Mouse (Mus musculus): ENCODE data around the gene Dars. TPM values are rescaled to one million over a fixed set of nuclear protein-coding genes. Genes with fewer than 3 reads are reported as not detected.
"Not testable (repeated sequence)": the region's sequence is repeated elsewhere in the genome, so short reads cannot be mapped to it uniquely, and the experiment has no call there.

Gene Dars
- polyA plus RNA-seq, 1 experiment = 23.8 TPM

DNA sequence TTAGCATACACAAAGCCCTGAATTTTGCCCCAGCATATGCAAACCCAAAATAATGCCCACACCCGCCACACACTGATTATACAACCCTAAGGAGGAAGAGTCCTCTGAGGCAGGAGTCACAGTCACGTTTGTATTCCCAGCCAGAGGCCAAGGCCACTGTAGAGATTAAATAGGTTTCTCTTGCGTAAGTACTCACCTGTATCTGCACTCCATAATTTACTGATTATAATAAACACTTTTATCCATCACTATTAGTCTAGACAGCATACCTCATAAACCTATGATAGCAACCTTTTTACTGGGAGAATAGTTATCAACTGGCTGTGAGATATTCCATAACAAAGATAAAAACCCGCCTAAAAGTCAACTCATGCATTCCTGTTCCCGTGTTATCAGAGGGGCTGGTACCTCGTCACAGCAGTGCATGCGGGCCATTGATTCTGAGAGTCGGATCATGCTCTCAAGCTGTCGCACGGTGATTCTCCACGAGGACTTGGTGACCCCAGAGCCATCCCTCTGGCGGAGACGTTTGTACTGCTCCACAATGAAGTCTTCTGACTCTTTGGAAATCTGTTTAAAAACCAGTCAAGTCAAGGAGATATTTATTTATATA, 79.4 kb downstream of the Dars start:
- H3K4me1 ChIP-seq (ENCODE audit: control insufficient read depth, insufficient read depth, low read length) = no peaks in the 10 kb centered on the region
- H3K4me3 ChIP-seq (ENCODE audit: control insufficient read depth, low read depth, low read length) = no peak overlapping the region
- no peaks in the 10 kb centered on the region for H3K27me3 ChIP-seq (ENCODE audit: control insufficient read depth, insufficient read depth, low read length)
- no peak overlapping the region for H3K27ac ChIP-seq (ENCODE audit: control insufficient read depth, insufficient read depth, low read depth, low read length)
- peaks cover 2% of the 10 kb centered on the region; the same call in 1 of the 2 replicates for H3K36me3 ChIP-seq (ENCODE audit: control insufficient read depth, insufficient read depth, low read length)
- no peak for TF ChIP-seq POLR2A (IDR thresholded peaks at IDR 0.05; ENCODE audit: control insufficient read depth, low read depth, low read length)
- no peak for TF ChIP-seq CTCF (IDR thresholded peaks at IDR 0.05; ENCODE audit: control insufficient read depth, insufficient read depth, insufficient replicate concordance, low read depth, low read length)

DNA sequence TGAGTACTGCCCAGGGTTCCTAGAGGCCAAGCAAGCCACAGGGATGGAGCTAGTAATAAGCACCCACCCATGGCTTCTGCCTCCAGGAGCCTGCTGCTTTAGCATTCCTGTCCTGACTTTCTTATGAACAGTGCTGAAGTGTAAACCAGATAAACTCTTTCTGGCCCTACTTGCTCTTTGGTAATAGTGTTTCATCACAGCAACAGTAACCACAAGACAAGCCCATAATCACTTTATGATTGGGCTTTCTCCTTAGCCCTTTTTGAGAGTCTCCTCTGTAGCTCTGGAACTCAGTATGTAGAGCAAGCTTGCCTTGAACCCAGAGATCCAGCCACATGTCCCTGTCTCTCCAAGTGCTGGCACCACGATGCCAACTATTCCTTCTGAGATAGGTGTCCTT, 86.9 kb downstream of the Dars start:
- H3K27me3 ChIP-seq (ENCODE audit: control insufficient read depth, insufficient read depth, low read length) = no peaks in the 10 kb centered on the region
- H3K4me1 ChIP-seq (ENCODE audit: control insufficient read depth, insufficient read depth, low read length) = no peaks in the 10 kb centered on the region
- no peak overlapping the region for H3K27ac ChIP-seq (ENCODE audit: control insufficient read depth, insufficient read depth, low read depth, low read length)
- peaks cover 2% of the 10 kb centered on the region; the same call in 1 of the 2 replicates for H3K36me3 ChIP-seq (ENCODE audit: control insufficient read depth, insufficient read depth, low read length)
- H3K4me3 ChIP-seq (ENCODE audit: control insufficient read depth, low read depth, low read length) = no peak overlapping the region
- TF ChIP-seq CTCF (IDR thresholded peaks at IDR 0.05; ENCODE audit: control insufficient read depth, insufficient read depth, insufficient replicate concordance, low read depth, low read length) (no peak), POLR2A (IDR thresholded peaks at IDR 0.05; ENCODE audit: control insufficient read depth, low read depth, low read length) (no peak)

DNA sequence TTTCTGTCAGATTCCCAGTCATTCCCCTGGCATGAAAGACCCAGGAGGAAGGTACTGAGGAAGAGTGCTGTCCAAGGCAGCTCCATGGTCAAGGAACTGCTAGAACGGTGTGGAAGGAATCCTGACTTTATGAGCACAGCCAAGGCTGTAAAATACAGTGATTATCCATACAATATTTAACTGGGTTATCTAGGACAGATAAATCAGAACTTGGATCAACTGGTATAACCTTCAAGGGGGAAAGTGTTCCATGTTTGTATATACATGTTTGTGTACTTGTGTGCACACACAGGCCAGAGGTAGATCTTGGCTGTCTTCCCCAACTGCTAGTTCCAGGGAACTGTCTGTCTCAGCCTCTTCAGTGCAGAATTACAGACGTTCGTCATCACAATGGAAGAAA, 89.0 kb downstream of the Dars start, which contains the start of gene Lct:
Gene Lct (minus strand): TSS at position 101 of the 400 bp plus-strand sequence.
- Histone ChIP-seq H3K36me3 (ENCODE audit: control insufficient read depth, insufficient read depth, low read length) (peaks cover 2% of the 10 kb centered on the region; the same call in 1 of the 2 replicates), H3K27ac (ENCODE audit: control insufficient read depth, insufficient read depth, low read depth, low read length) (no peak within 1 kb of the TSS), H3K4me3 (ENCODE audit: control insufficient read depth, low read depth, low read length) (no peak within 1 kb of the TSS), H3K27me3 (ENCODE audit: control insufficient read depth, insufficient read depth, low read length) (no peaks in the 10 kb centered on the region), H3K4me1 (ENCODE audit: control insufficient read depth, insufficient read depth, low read length) (no peaks in the 10 kb centered on the region)
- TF ChIP-seq CTCF (IDR thresholded peaks at IDR 0.05; ENCODE audit: control insufficient read depth, insufficient read depth, insufficient replicate concordance, low read depth, low read length) (no peak), POLR2A (IDR thresholded peaks at IDR 0.05; ENCODE audit: control insufficient read depth, low read depth, low read length) (no peak)

DNA sequence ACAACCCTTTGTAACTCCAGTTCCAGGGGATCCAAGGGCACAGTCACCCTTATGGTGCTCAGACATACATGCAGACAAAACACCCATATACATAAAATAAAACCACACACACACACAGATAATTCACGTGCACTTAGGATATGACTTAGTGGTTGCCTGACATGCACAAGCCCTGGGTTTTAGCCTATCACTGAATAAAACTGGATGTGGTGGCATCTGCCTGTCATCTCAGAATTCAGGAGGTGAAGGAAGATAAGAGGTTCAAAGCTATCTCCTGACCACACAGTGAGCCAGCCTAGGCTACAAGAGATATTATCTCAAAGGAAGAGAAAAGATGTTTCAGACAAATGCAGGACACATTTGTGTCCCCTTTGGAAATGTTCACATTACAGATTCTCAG, 90.0 kb downstream of the Dars start:
- no peak for TF ChIP-seq CTCF (IDR thresholded peaks at IDR 0.05; ENCODE audit: control insufficient read depth, insufficient read depth, insufficient replicate concordance, low read depth, low read length)
- no peak for TF ChIP-seq POLR2A (IDR thresholded peaks at IDR 0.05; ENCODE audit: control insufficient read depth, low read depth, low read length)
- Histone ChIP-seq H3K36me3 (ENCODE audit: control insufficient read depth, insufficient read depth, low read length) (no peaks in the 10 kb centered on the region; the same call in 1 of the 2 replicates), H3K4me3 (ENCODE audit: control insufficient read depth, low read depth, low read length) (no peak overlapping the region), H3K4me1 (ENCODE audit: control insufficient read depth, insufficient read depth, low read length) (no peaks in the 10 kb centered on the region), H3K27me3 (ENCODE audit: control insufficient read depth, insufficient read depth, low read length) (no peaks in the 10 kb centered on the region), H3K27ac (ENCODE audit: control insufficient read depth, insufficient read depth, low read depth, low read length) (no peak overlapping the region)

DNA sequence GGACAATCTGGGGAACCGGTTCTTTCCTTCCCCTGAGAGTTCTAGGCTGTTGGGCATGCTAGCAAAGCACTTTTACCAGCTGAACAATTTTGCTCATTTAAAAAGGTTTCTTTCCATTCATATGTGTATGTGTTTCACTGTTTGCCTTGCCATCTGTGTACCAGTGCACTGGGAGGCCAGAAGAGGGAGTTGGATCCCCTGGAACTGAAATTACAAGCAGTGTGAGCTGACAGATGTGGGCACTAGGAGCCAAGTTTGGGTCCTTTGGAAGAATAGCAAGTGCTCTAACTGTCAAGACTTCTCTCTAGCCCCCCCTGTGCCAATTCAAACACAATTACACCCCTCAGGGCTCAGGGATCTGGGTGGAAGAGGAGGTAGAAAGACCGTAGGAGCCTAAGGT, 92.4 kb downstream of the Dars start:
- Histone ChIP-seq H3K27ac (ENCODE audit: control insufficient read depth, insufficient read depth, low read depth, low read length) (no peak overlapping the region), H3K4me1 (ENCODE audit: control insufficient read depth, insufficient read depth, low read length) (no peaks in the 10 kb centered on the region), H3K27me3 (ENCODE audit: control insufficient read depth, insufficient read depth, low read length) (no peaks in the 10 kb centered on the region), H3K36me3 (ENCODE audit: control insufficient read depth, insufficient read depth, low read length) (no peaks in the 10 kb centered on the region; the same call in 1 of the 2 replicates), H3K4me3 (ENCODE audit: control insufficient read depth, low read depth, low read length) (no peak overlapping the region)
- TF ChIP-seq POLR2A (IDR thresholded peaks at IDR 0.05; ENCODE audit: control insufficient read depth, low read depth, low read length) (no peak), CTCF (IDR thresholded peaks at IDR 0.05; ENCODE audit: control insufficient read depth, insufficient read depth, insufficient replicate concordance, low read depth, low read length) (no peak)

DNA sequence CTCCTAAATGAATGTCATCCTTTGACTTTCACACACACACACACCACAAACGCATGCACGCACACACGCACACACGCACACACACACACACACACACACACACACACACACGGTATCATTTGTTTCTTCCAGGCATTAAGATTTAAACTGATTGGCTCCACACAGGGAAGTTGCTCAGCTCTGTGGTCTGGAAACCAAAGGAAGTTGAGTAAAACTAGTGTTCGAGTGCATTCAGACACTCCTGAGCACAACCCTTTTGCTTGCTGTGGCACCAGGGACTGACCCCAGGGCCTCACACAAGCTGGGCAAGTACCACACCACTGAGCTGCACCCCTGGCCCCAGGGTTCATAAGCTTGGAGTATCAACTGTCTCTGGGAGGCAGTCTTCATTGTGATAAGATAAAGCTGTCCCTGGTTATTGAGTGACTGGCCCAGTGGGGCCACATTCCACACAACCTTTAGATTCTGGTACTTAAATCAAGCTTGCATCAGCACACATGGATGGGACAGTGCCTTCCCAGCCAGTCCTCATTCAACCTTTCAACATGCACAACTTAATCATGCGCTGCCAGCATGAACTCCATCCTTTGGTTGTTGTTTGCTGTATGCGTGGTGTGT, 94.0 kb downstream of the Dars start:
- no peaks in the 10 kb centered on the region for H3K27me3 ChIP-seq (ENCODE audit: control insufficient read depth, insufficient read depth, low read length)
- H3K27ac ChIP-seq (ENCODE audit: control insufficient read depth, insufficient read depth, low read depth, low read length) = no peak overlapping the region
- no peaks in the 10 kb centered on the region for H3K4me1 ChIP-seq (ENCODE audit: control insufficient read depth, insufficient read depth, low read length)
- no peak overlapping the region for H3K4me3 ChIP-seq (ENCODE audit: control insufficient read depth, low read depth, low read length)
- H3K36me3 ChIP-seq (ENCODE audit: control insufficient read depth, insufficient read depth, low read length) = no peaks in the 10 kb centered on the region; the same call in 1 of the 2 replicates
- TF ChIP-seq CTCF (IDR thresholded peaks at IDR 0.05; ENCODE audit: control insufficient read depth, insufficient read depth, insufficient replicate concordance, low read depth, low read length) (no peak), POLR2A (IDR thresholded peaks at IDR 0.05; ENCODE audit: control insufficient read depth, low read depth, low read length) (no peak)

DNA sequence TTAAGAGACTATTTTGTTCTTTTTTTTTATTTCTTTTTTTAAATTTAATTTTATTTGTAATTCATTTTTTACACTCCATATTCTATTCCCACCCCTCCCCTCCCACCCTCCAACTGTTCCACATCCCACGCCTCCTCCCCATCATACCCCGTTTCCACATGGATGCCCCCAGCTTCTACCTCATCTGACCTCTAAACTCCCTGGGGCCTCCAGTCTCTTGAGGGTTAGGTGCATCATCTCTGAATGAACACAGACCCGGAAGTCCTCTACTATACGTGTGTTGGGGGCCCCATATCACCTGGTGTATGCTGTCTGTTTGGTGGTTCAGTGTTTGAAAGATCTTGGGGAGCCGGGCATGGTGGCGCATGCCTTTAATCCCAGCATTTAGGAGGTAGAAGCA, 97.9 kb downstream of the Dars start:
- not testable (repeated sequence) for H3K4me3 ChIP-seq (ENCODE audit: control insufficient read depth, low read depth, low read length); H3K27me3 ChIP-seq (ENCODE audit: control insufficient read depth, insufficient read depth, low read length); H3K36me3 ChIP-seq (ENCODE audit: control insufficient read depth, insufficient read depth, low read length); H3K4me1 ChIP-seq (ENCODE audit: control insufficient read depth, insufficient read depth, low read length); H3K27ac ChIP-seq (ENCODE audit: control insufficient read depth, insufficient read depth, low read depth, low read length)

Data from testis, adult 2 months (tissue).